Mouse (Mus musculus) liver, embryonic 14.5 days (tissue): ENCODE measurements at regions not wholly inside any gene's neighbourhood (a gene's known extent, or its start where the extent isn't known, plus 50 kb on each side); places are given as distances from the start of the nearest gene placed in this dataset.

Source experiments
- ATAC-seq: fragments of 200-750 bp; cut with Nextera tagmentation; 2 replicates; pipeline ENCODE4 v1.8.0; 2017; ENCODE audit warnings: moderate number of reproducible peaks, mild to moderate bottlenecking, moderate library complexity; ENCODE audit not compliant: insufficient read depth
- DNase-seq, 3 experiments: peaks; one replicate each; pipeline ENCODE4 v3.0.0-alpha.2; 2012 to 2013; ENCODE audit warnings: low read depth in 3 of 3, low spot score in 3 of 3
- H3K27ac ChIP-seq: fragments of 300-500 bp; sonication (generic); 2 replicates; pipeline ENCODE4 v1.5.1; 2014; ENCODE audit warnings: moderate library complexity, mild to moderate bottlenecking, control low read depth, inconsistent platforms
- H3K27me3 ChIP-seq: fragments of 300-500 bp; sonication (generic); 2 replicates; pipeline ENCODE4 v1.6.1; 2014; ENCODE audit warnings: mild to moderate bottlenecking, low read length, moderate library complexity; ENCODE audit not compliant: control insufficient read depth, insufficient read depth
- H3K36me3 ChIP-seq: fragments of 300-500 bp; sonication (generic); replicated peaks from 2 replicates; pipeline ENCODE4 v1.6.1; 2014; ENCODE audit warnings: low read depth; ENCODE audit not compliant: control insufficient read depth, insufficient read depth
- H3K4me1 ChIP-seq, 2 experiments: fragments of 200-500 bp in 1 of 2; fragments of 300-500 bp in 1 of 2; sonication (generic) in 1 of 2; replicated peaks; 2 replicates each; pipeline ENCODE4 v1.6.1; 2012 to 2014; ENCODE audit warnings: antibody characterized with exemption in 1 of 2, inconsistent platforms in 1 of 2, low read length in 1 of 2; ENCODE audit not compliant: control insufficient read depth in 2 of 2, insufficient read depth in 2 of 2
- H3K4me2 ChIP-seq: fragments of 300-500 bp; sonication (generic); 2 replicates; pipeline ENCODE4 v1.6.1; 2014; ENCODE audit warnings: low read depth, mild to moderate bottlenecking, control low read depth, moderate library complexity
- H3K4me3 ChIP-seq, 2 experiments: fragments of 200-500 bp in 1 of 2; fragments of 300-500 bp in 1 of 2; sonication (generic) in 1 of 2; 2 replicates each; pipeline ENCODE4 v1.5.1; 2012 to 2014; ENCODE audit warnings: low read depth in 2 of 2, low read length in 2 of 2, mild to moderate bottlenecking in 2 of 2, control low read depth in 1 of 2, inconsistent platforms in 1 of 2, moderate library complexity in 1 of 2; ENCODE audit not compliant: insufficient read depth in 1 of 2
- H3K9ac ChIP-seq: fragments of 300-500 bp; sonication (generic); replicated peaks from 2 replicates; pipeline ENCODE4 v1.6.1; 2014; ENCODE audit warnings: mild to moderate bottlenecking, control low read depth, moderate library complexity
- H3K9me3 ChIP-seq: fragments of 300-500 bp; sonication (generic); 2 replicates; pipeline ENCODE4 v1.6.1; 2016; ENCODE audit warnings: low read length, mixed read lengths; ENCODE audit not compliant: control insufficient read depth
- CTCF ChIP-seq: IDR thresholded peaks from 2 replicates; pipeline ENCODE4 v1.5.1; 2016; ENCODE audit warnings: antibody characterized with exemption, low read depth, control low read depth
- EP300 ChIP-seq: IDR thresholded peaks from 2 replicates; pipeline ENCODE4 v1.6.1; 2016; ENCODE audit warnings: antibody characterized with exemption, low read depth
- WGBS: fragments of 180-500 bp; shearing (Covaris S2); extraction: QIAGEN DNeasy Blood & Tissue Kit; methylation state at CpG from one replicate; pipeline ENCODE4 v1.1.7; 2014; ENCODE audit not compliant: insufficient replicate concordance; 5-methylcytosine and 5-hydroxymethylcytosine counted together

- ATAC-seq, result no peak
- TF ChIP-seq EP300, result no peak
- TF ChIP-seq CTCF, result no peak
- Histone ChIP-seq H3K4me1 (peaks cover 2 to 10% of the 10 kb centered on the region in 2 experiments; a peak in 2 of 4 replicates), H3K27me3 (no peaks in the 10 kb centered on the region), H3K9ac (no peak overlapping the region), H3K27ac (no peak overlapping the region), H3K4me3 (no peak overlapping the region), H3K4me2 (no peak overlapping the region), H3K9me3 (no peaks in the 10 kb centered on the region), H3K36me3 (no peaks in the 10 kb centered on the region)
- 68% methylated on average over 1 of the region's 1 CpGs for WGBS
- no peak for DNase-seq
Measured at GRCm38 (mm10) chr11:22603397-22603796, 91.5 kb downstream of the Tmem17 start.

- TF ChIP-seq CTCF (no peak), EP300 (no peak)
- no peak overlapping the region for H3K9ac ChIP-seq
- no peak overlapping the region for H3K4me3 ChIP-seq
- DNase-seq (no peak), ATAC-seq (no peak)
- H3K36me3 ChIP-seq, result no peaks in the 10 kb centered on the region
- no peaks in the 10 kb centered on the region; the same call in 1 of the 2 replicates for H3K27me3 ChIP-seq
- WGBS, result 40% methylated on average over 4 of the region's 4 CpGs
- H3K27ac ChIP-seq, result no peak overlapping the region
- H3K4me1 ChIP-seq, result peaks cover 2 to 12% of the 10 kb centered on the region in 2 experiments; a peak in 2 of 4 replicates
- H3K9me3 ChIP-seq, result no peaks in the 10 kb centered on the region
- H3K4me2 ChIP-seq, result no peak overlapping the region
Measured at GRCm38 (mm10) chr11:22606380-22606779, 94.5 kb downstream of the Tmem17 start.

- ATAC-seq (no peak), DNase-seq (no peak)
- peaks cover 0 to 5% of the 10 kb centered on the region in 2 experiments; a peak in 2 of 4 replicates for H3K4me1 ChIP-seq
- H3K9ac ChIP-seq, result no peak overlapping the region
- H3K4me2 ChIP-seq, result no peak overlapping the region
- TF ChIP-seq CTCF (no peak), EP300 (no peak)
- H3K27me3 ChIP-seq, result no peaks in the 10 kb centered on the region; the same call in 1 of the 2 replicates
- H3K36me3 ChIP-seq, result no peaks in the 10 kb centered on the region
- no peaks in the 10 kb centered on the region for H3K9me3 ChIP-seq
- H3K4me3 ChIP-seq, result no peak overlapping the region
- no peak overlapping the region for H3K27ac ChIP-seq
- 63% methylated on average over 5 of the region's 5 CpGs for WGBS
Measured at GRCm38 (mm10) chr11:22607645-22608044, 95.8 kb downstream of the Tmem17 start.

- H3K4me1 ChIP-seq, result peaks cover 0 to 2% of the 10 kb centered on the region in 2 experiments; a peak in 1 of 4 replicates
- no peaks in the 10 kb centered on the region; the same call in 1 of the 2 replicates for H3K27me3 ChIP-seq
- TF ChIP-seq CTCF (no peak), EP300 (no peak)
- H3K27ac ChIP-seq, result no peak overlapping the region
- DNase-seq, result no peak
- H3K36me3 ChIP-seq, result no peaks in the 10 kb centered on the region
- no peaks in the 10 kb centered on the region for H3K9me3 ChIP-seq
- H3K4me3 ChIP-seq, result no peak overlapping the region
- no peak overlapping the region for H3K4me2 ChIP-seq
- ATAC-seq, result no peak
- no peak overlapping the region for H3K9ac ChIP-seq
Measured at GRCm38 (mm10) chr11:22608945-22609344, 97.1 kb downstream of the Tmem17 start.

- Histone ChIP-seq H3K4me3 (no peak overlapping the region), H3K36me3 (no peaks in the 10 kb centered on the region), H3K27ac (no peak overlapping the region), H3K27me3 (no peaks in the 10 kb centered on the region; the same call in 1 of the 2 replicates), H3K9me3 (no peaks in the 10 kb centered on the region), H3K4me1 (peaks cover 0 to 2% of the 10 kb centered on the region in 2 experiments; a peak in 1 of 4 replicates), H3K4me2 (no peak overlapping the region), H3K9ac (no peak overlapping the region)
- ATAC-seq, result no peak
- 10% methylated on average over 12 of the region's 12 CpGs for WGBS
- DNase-seq, result no peak
- TF ChIP-seq EP300, result no peak
- TF ChIP-seq CTCF, result no peak
Measured at GRCm38 (mm10) chr11:22610433-22611101, 98.7 kb downstream of the Tmem17 start.
